Mouse (Mus musculus): ENCODE data around the gene Map3k20. TPM values are rescaled to one million over a fixed set of nuclear protein-coding genes. Genes with fewer than 3 reads are reported as not detected.

Gene Map3k20
- polyA plus RNA-seq, 1 experiment from 2014 or later, result 17.0 TPM

DNA sequence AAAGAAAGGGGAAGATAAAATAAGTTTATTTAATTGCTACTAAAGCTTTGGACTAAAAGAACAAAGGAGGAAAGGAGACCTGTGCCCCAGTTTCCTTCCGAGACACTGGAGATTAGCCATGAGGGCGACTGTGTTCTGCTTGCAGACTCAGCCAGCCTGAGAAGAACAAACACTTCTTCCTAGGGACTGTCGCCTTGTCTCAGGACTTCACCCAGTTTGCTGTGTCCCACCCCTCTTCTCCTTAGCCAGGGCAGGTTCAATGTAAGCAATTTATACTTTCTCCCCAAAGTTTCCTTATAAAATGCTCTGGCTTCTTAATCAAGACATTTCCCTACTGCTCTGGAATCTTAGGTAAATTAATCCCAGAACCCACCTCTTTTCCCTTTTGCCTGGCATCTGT lies 168.1 kb downstream of the Map3k20 start:
- no peak for ATAC-seq
- Histone ChIP-seq H3K27ac (no peak overlapping the region), H3K36me3 (no peaks in the 10 kb centered on the region), H3K9ac (no peak overlapping the region), H3K4me1 (replicated peaks) (0 out of 2 replicates have a peak, but pooled peaks cover 2% of the 10 kb centered on the region), H3K27me3 (replicated peaks) (no peaks in the 10 kb centered on the region), H3K4me2 (replicated peaks) (no peak overlapping the region), H3K4me3 (replicated peaks) (no peak overlapping the region), H3K9me3 (no peaks in the 10 kb centered on the region)
- 39% methylated on average over 3 of the region's 3 CpGs for WGBS

DNA sequence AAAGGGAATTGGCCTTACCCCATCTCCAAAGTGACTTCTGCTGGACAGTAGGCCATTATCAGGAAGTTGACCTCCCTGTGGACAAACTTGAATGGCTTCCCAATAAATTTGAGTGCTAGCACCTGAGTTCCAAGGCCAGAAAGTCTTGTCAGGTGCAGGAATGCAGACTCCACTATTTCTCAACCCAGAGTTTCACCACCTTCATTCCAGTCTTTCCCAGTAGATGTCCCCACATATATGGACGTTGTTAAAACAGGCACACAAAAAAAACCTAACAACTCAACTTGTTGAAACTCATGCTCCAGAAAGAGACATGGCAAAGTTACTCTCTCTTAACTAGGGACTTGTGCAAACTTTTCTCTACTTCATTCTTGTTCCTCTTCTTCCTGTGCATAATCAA lies 170.8 kb downstream of the Map3k20 start:
- WGBS, result 58% methylated on average over 1 of the region's 1 CpGs
- no peak for ATAC-seq

GRCm38 (mm10) chr2:72464376-72465014 lies 179.1 kb downstream of the Map3k20 start:
- ATAC-seq, result no peak
- H3K36me3 ChIP-seq, result no peaks in the 10 kb centered on the region
- 43% methylated on average over 7 of the region's 7 CpGs for WGBS
- no peak overlapping the region for H3K4me2 ChIP-seq (replicated peaks)
- no peak overlapping the region for H3K4me3 ChIP-seq (replicated peaks)
- no peaks in the 10 kb centered on the region for H3K9me3 ChIP-seq
- H3K4me1 ChIP-seq (replicated peaks), result no peaks in the 10 kb centered on the region
- no peak overlapping the region for H3K27ac ChIP-seq
- no peaks in the 10 kb centered on the region for H3K27me3 ChIP-seq (replicated peaks)
- no peak overlapping the region for H3K9ac ChIP-seq

More for the DNA sequence above, 170.8 kb downstream of the Map3k20 start:
- H3K27me3 ChIP-seq (replicated peaks), result no peaks in the 10 kb centered on the region
- H3K4me2 ChIP-seq (replicated peaks), result no peak overlapping the region
- H3K36me3 ChIP-seq, result no peaks in the 10 kb centered on the region
- no peaks in the 10 kb centered on the region for H3K9me3 ChIP-seq
- 0 out of 2 replicates have a peak, but pooled peaks cover 2% of the 10 kb centered on the region for H3K4me1 ChIP-seq (replicated peaks)
- H3K27ac ChIP-seq, result no peak overlapping the region
- H3K4me3 ChIP-seq (replicated peaks), result no peak overlapping the region
- no peak overlapping the region for H3K9ac ChIP-seq

GRCm38 (mm10) chr2:72467604-72468003 lies 182.2 kb downstream of the Map3k20 start:
- H3K9ac ChIP-seq, result no peak overlapping the region
- H3K9me3 ChIP-seq, result no peaks in the 10 kb centered on the region
- no peak overlapping the region for H3K4me3 ChIP-seq (replicated peaks)
- H3K4me2 ChIP-seq (replicated peaks), result no peak overlapping the region
- no peaks in the 10 kb centered on the region for H3K4me1 ChIP-seq (replicated peaks)
- no peak overlapping the region for H3K27ac ChIP-seq
- no peaks in the 10 kb centered on the region for H3K27me3 ChIP-seq (replicated peaks)
- H3K36me3 ChIP-seq, result no peaks in the 10 kb centered on the region
- 39% methylated on average over 1 of the region's 1 CpGs for WGBS
- ATAC-seq, result 0 out of 2 replicates have a peak, but pooled peaks have one; percentile 23

GRCm38 (mm10) chr2:72471415-72472070 lies 186.1 kb downstream of the Map3k20 start:
- no peak overlapping the region for H3K9ac ChIP-seq
- WGBS, result 64% methylated on average over 16 of the region's 16 CpGs
- H3K4me3 ChIP-seq (replicated peaks), result no peak overlapping the region
- H3K4me1 ChIP-seq (replicated peaks), result no peaks in the 10 kb centered on the region
- no peaks in the 10 kb centered on the region for H3K27me3 ChIP-seq (replicated peaks)
- no peak for ATAC-seq
- no peak overlapping the region for H3K4me2 ChIP-seq (replicated peaks)
- no peak overlapping the region for H3K27ac ChIP-seq
- no peaks in the 10 kb centered on the region for H3K9me3 ChIP-seq
- H3K36me3 ChIP-seq, result no peaks in the 10 kb centered on the region

GRCm38 (mm10) chr2:72474531-72475287 lies 189.3 kb downstream of the Map3k20 start:
- peak overlapping the region; percentile 85; the same call in 1 of the 2 replicates for H3K9ac ChIP-seq
- H3K27ac ChIP-seq, result no peak overlapping the region

GRCm38 (mm10) chr2:72475423-72475796 lies 190.0 kb downstream of the Map3k20 start:
- peaks cover 18% of the 10 kb centered on the region for H3K4me1 ChIP-seq (replicated peaks)
- no peak for ATAC-seq
- H3K27me3 ChIP-seq (replicated peaks), result no peaks in the 10 kb centered on the region
- H3K9me3 ChIP-seq, result no peaks in the 10 kb centered on the region
- H3K4me2 ChIP-seq (replicated peaks), result peak overlapping the region; percentile 68
- H3K9ac ChIP-seq, result peak overlapping the region; percentile 85
- WGBS, result 1% methylated on average over 7 of the region's 7 CpGs
- H3K4me3 ChIP-seq (replicated peaks), result peak overlapping the region; percentile 85
- peak overlapping the region; percentile 91 for H3K27ac ChIP-seq
- H3K36me3 ChIP-seq, result peaks cover 9% of the 10 kb centered on the region; the same call in 1 of the 2 replicates

More at GRCm38 (mm10) chr2:72474531-72475287, 189.3 kb downstream of the Map3k20 start:
- ATAC-seq, result peak; percentile 44; the same call in 1 of the 2 replicates
- H3K4me1 ChIP-seq (replicated peaks), result peaks cover 13% of the 10 kb centered on the region; the same call in 1 of the 2 replicates
- no peaks in the 10 kb centered on the region for H3K27me3 ChIP-seq (replicated peaks)
- 42% methylated on average over 7 of the region's 7 CpGs for WGBS
- H3K4me3 ChIP-seq (replicated peaks), result no peak overlapping the region
- H3K36me3 ChIP-seq, result 0 out of 2 replicates have a peak, but pooled peaks cover 2% of the 10 kb centered on the region
- H3K9me3 ChIP-seq, result no peaks in the 10 kb centered on the region
- peak overlapping the region; percentile 68 for H3K4me2 ChIP-seq (replicated peaks)

- peaks cover 18% of the 10 kb centered on the region for H3K4me1 ChIP-seq (replicated peaks)
- peak within 1 kb of the TSS; percentile 85 for H3K4me3 ChIP-seq (replicated peaks)
- H3K4me2 ChIP-seq (replicated peaks), result peak within 1 kb of the TSS; percentile 68
- peak within 1 kb of the TSS; percentile 85 for H3K9ac ChIP-seq
- H3K27ac ChIP-seq, result peak within 1 kb of the TSS; percentile 91
- H3K27me3 ChIP-seq (replicated peaks), result no peaks in the 10 kb centered on the region
- peak; percentile 91 for ATAC-seq
- H3K9me3 ChIP-seq, result no peaks in the 10 kb centered on the region
- WGBS, result under 1% methylated on average over 58 of the region's 58 CpGs
- H3K36me3 ChIP-seq, result peaks cover 9% of the 10 kb centered on the region; the same call in 1 of the 2 replicates
Measured at GRCm38 (mm10) chr2:72475797-72476485, 190.5 kb downstream of the Map3k20 start, which contains the start of gene Cdca7. Gene Cdca7, plus strand, starts transcription at chr2:72476159.

GRCm38 (mm10) chr2:72476486-72477211 lies 191.2 kb downstream of the Map3k20 start:
- Histone ChIP-seq H3K4me2 (replicated peaks) (peak overlapping the region; percentile 68), H3K9ac (peak overlapping the region; percentile 85), H3K27me3 (replicated peaks) (no peaks in the 10 kb centered on the region), H3K4me1 (replicated peaks) (peaks cover 18% of the 10 kb centered on the region), H3K36me3 (peaks cover 12% of the 10 kb centered on the region; the same call in 1 of the 2 replicates), H3K27ac (peak overlapping the region; percentile 91), H3K9me3 (no peaks in the 10 kb centered on the region), H3K4me3 (replicated peaks) (peak overlapping the region; percentile 85)
- WGBS, result under 1% methylated on average over 53 of the region's 53 CpGs
- peak; percentile 74 for ATAC-seq

DNA sequence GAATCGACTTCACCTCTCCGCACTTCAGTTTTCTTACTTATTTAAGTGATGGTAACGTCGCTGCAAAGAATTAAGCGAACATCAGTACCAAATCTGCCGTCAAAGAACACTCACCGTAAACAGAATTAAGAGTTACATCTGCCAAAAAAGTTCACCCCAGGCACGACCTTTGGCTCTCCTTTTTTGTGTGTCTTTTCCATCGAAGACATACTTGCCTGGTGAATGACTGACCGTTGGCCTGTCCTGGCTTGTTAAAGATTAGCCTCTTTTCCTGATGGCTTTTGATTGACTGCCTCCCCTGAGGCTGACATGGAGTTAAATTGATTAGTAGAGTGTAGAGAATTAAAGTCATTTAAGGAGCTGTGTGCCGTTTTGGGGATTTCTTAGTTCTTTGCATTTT lies 191.8 kb downstream of the Map3k20 start:
- WGBS, result 2% methylated on average over 11 of the region's 11 CpGs
- H3K4me3 ChIP-seq (replicated peaks), result peak overlapping the region; percentile 85
- H3K9ac ChIP-seq, result peak overlapping the region; percentile 85
- H3K4me1 ChIP-seq (replicated peaks), result peaks cover 18% of the 10 kb centered on the region
- peak overlapping the region; percentile 68 for H3K4me2 ChIP-seq (replicated peaks)
- H3K27ac ChIP-seq, result peak overlapping the region; percentile 91; the same call in 1 of the 2 replicates
- H3K27me3 ChIP-seq (replicated peaks), result no peaks in the 10 kb centered on the region
- H3K9me3 ChIP-seq, result no peaks in the 10 kb centered on the region
- no peak for ATAC-seq
- H3K36me3 ChIP-seq, result peaks cover 12% of the 10 kb centered on the region; the same call in 1 of the 2 replicates

- WGBS, result 83% methylated on average over 4 of the region's 4 CpGs
- no peak overlapping the region for H3K27ac ChIP-seq
- peaks cover 18% of the 10 kb centered on the region for H3K4me1 ChIP-seq (replicated peaks)
- H3K4me3 ChIP-seq (replicated peaks), result peak overlapping the region; percentile 85; the same call in 1 of the 2 replicates
- H3K9ac ChIP-seq, result no peak overlapping the region
- no peaks in the 10 kb centered on the region for H3K9me3 ChIP-seq
- peaks cover 12% of the 10 kb centered on the region; the same call in 1 of the 2 replicates for H3K36me3 ChIP-seq
- H3K27me3 ChIP-seq (replicated peaks), result no peaks in the 10 kb centered on the region
- H3K4me2 ChIP-seq (replicated peaks), result peak overlapping the region; percentile 68
- no peak for ATAC-seq
Measured at GRCm38 (mm10) chr2:72478176-72478575, 192.7 kb downstream of the Map3k20 start.
